Mouse (Mus musculus) embryonic fibroblast, embryonic 13.5 days (primary cell): ENCODE measurements around the gene Aloxe3.

ENCODE experiments used
- CTCF ChIP-seq: IDR thresholded peaks from 2 replicates; pipeline ENCODE4 v1.5.1; 2011; ENCODE audit warnings: mild to moderate bottlenecking, control low read depth, low read length, moderate library complexity, borderline replicate concordance; ENCODE audit not compliant: insufficient read depth
- POLR2A ChIP-seq: IDR thresholded peaks from 2 replicates; pipeline ENCODE4 v1.6.1; 2011; ENCODE audit warnings: low read depth, mild to moderate bottlenecking, control low read depth, low read length, moderate library complexity

DNA sequence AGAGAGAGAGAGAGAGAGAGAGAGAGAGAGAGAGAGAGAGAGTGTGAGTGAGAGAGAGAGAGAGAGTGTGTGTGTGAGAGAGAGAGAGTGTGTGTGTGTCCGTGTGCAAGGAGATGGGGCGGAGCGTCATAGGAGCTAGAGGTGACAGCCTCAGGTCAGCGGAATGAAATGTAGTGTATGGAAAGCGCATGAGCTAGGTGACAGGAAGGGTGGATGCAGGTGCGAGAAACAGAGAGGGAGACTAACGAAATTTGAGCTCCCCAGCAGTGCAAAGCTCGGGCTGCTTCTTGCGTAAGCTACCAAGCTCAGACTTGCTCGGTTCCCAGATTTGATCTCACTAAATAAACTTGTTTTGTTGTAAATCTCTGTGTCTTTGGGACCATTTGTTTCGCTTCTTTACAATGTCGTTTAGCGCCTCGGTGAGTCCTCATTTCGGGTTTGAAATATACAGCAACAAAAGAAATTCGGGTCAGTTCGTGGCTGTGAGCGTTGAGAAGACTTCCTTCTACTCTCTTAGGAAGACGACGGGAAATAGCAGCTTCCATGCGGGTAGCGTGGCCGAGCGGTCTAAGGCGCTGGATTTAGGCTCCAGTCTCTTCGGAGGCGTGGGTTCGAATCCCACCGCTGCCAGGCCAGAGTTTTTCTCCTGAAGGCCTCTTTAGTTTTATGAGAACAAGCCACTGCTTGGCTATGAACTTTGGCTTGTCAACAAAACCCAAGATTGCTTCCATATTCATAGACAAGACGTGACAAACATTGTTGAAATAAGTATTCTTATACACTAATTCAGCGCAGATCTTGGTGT lies 1.8 kb upstream of the Aloxe3 start:
- TF ChIP-seq CTCF = no peak
- no peak for TF ChIP-seq POLR2A
